Mouse (Mus musculus) bone marrow macrophage, adult 2 months (primary cell): ENCODE data around the gene Rpl7l1.

ENCODE experiments used
- CTCF ChIP-seq: IDR thresholded peaks from 2 replicates; pipeline ENCODE4 v1.5.1; 2012; ENCODE audit warnings: low read depth, mild to moderate bottlenecking, low read length, moderate library complexity
- POLR2A ChIP-seq: IDR thresholded peaks from 2 replicates; pipeline ENCODE4 v1.6.1; 2012; ENCODE audit warnings: mild to moderate bottlenecking, low read depth, low read length, borderline replicate concordance

DNA sequence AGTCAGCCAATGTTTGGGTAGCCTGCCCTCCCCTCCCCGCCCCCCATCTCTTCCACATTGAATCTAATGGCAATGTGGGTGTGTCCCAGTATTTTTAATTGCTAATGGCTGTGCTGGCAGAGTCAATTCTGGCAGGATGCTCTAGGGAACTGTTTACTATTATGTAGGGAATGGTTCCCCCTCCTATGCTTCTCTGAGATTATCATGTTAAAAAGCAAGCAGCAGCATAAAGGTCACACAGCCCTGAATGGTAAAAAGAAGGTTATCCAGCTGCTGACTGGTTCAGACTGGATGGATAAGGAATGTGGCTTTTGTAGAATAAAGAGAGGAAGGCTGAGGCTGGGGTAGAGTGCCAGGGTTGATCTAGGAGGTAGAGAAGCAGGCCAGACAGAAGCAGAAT lies 30.0 kb upstream of the Rpl7l1 start:
- TF ChIP-seq POLR2A (no peak), CTCF (no peak)
